In genomic region chr16:55807505-55807932, GRCm38 (mm10) we compare ENCODE assay signal across 11 mouse cellular contexts. TPM values are rescaled to one million over a fixed set of nuclear protein-coding genes. Genes with fewer than 3 reads are reported as not detected.
DNase-seq lines count a peak whose midpoint lies in the region; ATAC-seq lines count a peak whose summit lies in the region.
"Had no signal": no experiment of that assay in that cellular context is flagged by ENCODE, and none has a peak within 500 bp of the region (broad histone marks: within the 10 kb centered on the region; RNA-seq: fewer than 3 reads in every experiment).

No protein-coding gene starts in this region.

- 33% methylated on average over 6 of the region's 6 CpGs for WGBS in heart, embryonic 12.5 days
- WGBS in lung, embryonic 16.5 days, result 23% methylated on average over 6 of the region's 6 CpGs

- no peak overlapping the region for H3K4me3 ChIP-seq in heart, embryonic 12.5 days
- no peak overlapping the region for H3K4me3 ChIP-seq in lung, embryonic 16.5 days (ENCODE audit: low read length)
- H3K4me3 ChIP-seq: hindbrain, embryonic 15.5 days had no signal

- no peak for ATAC-seq in heart, embryonic 12.5 days (ENCODE audit: insufficient number of reproducible peaks, low FRiP score)
- ATAC-seq in lung, embryonic 16.5 days (ENCODE audit: low read depth), result peak; percentile 93
- ATAC-seq: activated CD4-positive, CD25-positive, alpha-beta regulatory T cell, adult 4 months had no signal

- no peak overlapping the region for H3K9ac ChIP-seq in heart, embryonic 12.5 days
- H3K9ac ChIP-seq in lung, embryonic 16.5 days (ENCODE audit: low read length), result no peak overlapping the region
- H3K9ac ChIP-seq: hindbrain, embryonic 15.5 days; liver, embryonic 14.5 days had no signal

- H3K27me3 ChIP-seq in heart, embryonic 12.5 days (replicated peaks), result no peaks in the 10 kb centered on the region
- H3K27me3 ChIP-seq in lung, embryonic 16.5 days (ENCODE audit: control insufficient read depth, insufficient read depth, low read depth, low read length), result no peaks in the 10 kb centered on the region
- H3K27me3 ChIP-seq: hindbrain, embryonic 15.5 days had no signal

- DNase-seq in heart, adult 8-10 months (ENCODE audit: low spot score), result peak; percentile 62
- peak; percentile 70 for DNase-seq in 416B (ENCODE audit: low read depth)
- DNase-seq in brain, embryonic 18.5 days (ENCODE audit: low read depth, low spot score), result peak; percentile 36
- no peak for DNase-seq in spleen, adult 18-20 months
- DNase-seq in thymus, postnatal 0 days (ENCODE audit: low spot score), result no peak
- no peak for DNase-seq in gastrocnemius, postnatal 25 days

- H3K4me2 ChIP-seq in heart, embryonic 12.5 days, result no peak overlapping the region
- no peak overlapping the region for H3K4me2 ChIP-seq in lung, embryonic 16.5 days (ENCODE audit: low read depth, low read length)
- H3K4me2 ChIP-seq: hindbrain, embryonic 15.5 days had no signal

- H3K27ac ChIP-seq in heart, embryonic 12.5 days (ENCODE audit: poor library complexity, severe bottlenecking), result no peak overlapping the region
- H3K27ac ChIP-seq in lung, embryonic 16.5 days (ENCODE audit: low read length), result no peak overlapping the region
- H3K27ac ChIP-seq: hindbrain, embryonic 15.5 days; liver, embryonic 14.5 days had no signal

- H3K36me3 ChIP-seq in heart, embryonic 12.5 days, result peaks cover 13% of the 10 kb centered on the region
- H3K36me3 ChIP-seq in lung, embryonic 16.5 days (ENCODE audit: control insufficient read depth, insufficient read depth, low read length), result peaks cover 16% of the 10 kb centered on the region

- H3K9me3 ChIP-seq in heart, embryonic 12.5 days (replicated peaks), result no peaks in the 10 kb centered on the region
- no peaks in the 10 kb centered on the region for H3K9me3 ChIP-seq in lung, embryonic 16.5 days (ENCODE audit: control insufficient read depth, low read length)
- H3K9me3 ChIP-seq: hindbrain, embryonic 15.5 days had no signal

- H3K4me1 ChIP-seq in heart, embryonic 12.5 days (replicated peaks), result no peaks in the 10 kb centered on the region
- peaks cover 6% of the 10 kb centered on the region for H3K4me1 ChIP-seq in lung, embryonic 16.5 days (replicated peaks; ENCODE audit: control insufficient read depth, insufficient read depth, low read length)
- H3K4me1 ChIP-seq: hindbrain, embryonic 15.5 days had no signal

RNA-seq across cellular contexts. Expression of gene Nfkbiz, which starts 31.2 kb away (rescaled TPM):
- total RNA-seq in heart, adult 8-10 months (2022), result 1 to 10 TPM; 1.9 to 2.3 (median 2.1) TPM
- polyA plus RNA-seq in heart, embryonic 12.5 days (2016; fragmentation: Nextera tagmentation; extraction: Ambion mirVana), result 3.1 and 3.3 TPM in 2 replicates
- polyA plus RNA-seq in lung, embryonic 16.5 days (2015; fragmentation: Nextera tagmentation; extraction: Ambion mirVana), result 10.4 and 11.0 TPM in 2 replicates
- polyA plus RNA-seq in thymus, postnatal 0 days (2015; fragmentation: Nextera tagmentation; extraction: Ambion mirVana), result 6.0 and 6.3 TPM in 2 replicates
- total RNA-seq in gastrocnemius, postnatal 25 days (2021), result 1 to 10 TPM; 1.2 to 1.3 TPM

Comparison
In these comparisons a context has a peak if more than half of its experiments do, and no peak if none do; other contexts are left out.
1. DNase-seq: peak in heart, adult 8-10 months (single experiment), 416B (single experiment) and brain, embryonic 18.5 days (single experiment); none in spleen, adult 18-20 months (0 of 2), thymus, postnatal 0 days (single experiment) and gastrocnemius, postnatal 25 days (single experiment).